Mouse (Mus musculus): Measurements from ENCODE around the gene Klhl10. TPM values are rescaled to one million over a fixed set of nuclear protein-coding genes. Genes with fewer than 3 reads are reported as not detected.

Klhl10 gene
- polyA plus RNA-seq, 1 experiment from 2014 or later, result 0.51 TPM

- H3K36me3 ChIP-seq (replicated peaks), result peaks cover 42% of the 10 kb centered on the region
- H3K27me3 ChIP-seq, result no peaks in the 10 kb centered on the region
- ATAC-seq (ENCODE audit: low FRiP score), result no peak
- no peak overlapping the region for H3K9ac ChIP-seq
- no peaks in the 10 kb centered on the region for H3K9me3 ChIP-seq
- 65% methylated on average over 9 of the region's 9 CpGs for WGBS
- H3K4me2 ChIP-seq, result no peak overlapping the region
- H3K4me1 ChIP-seq, result peaks cover 13% of the 10 kb centered on the region
- H3K27ac ChIP-seq, result no peak overlapping the region
- H3K4me3 ChIP-seq (replicated peaks), result no peak overlapping the region
Measured at GRCm38 (mm10) chr11:100435678-100436246, 6.0 kb upstream of the Klhl10 start.

- Histone ChIP-seq H3K36me3 (replicated peaks) (peaks cover 32% of the 10 kb centered on the region), H3K4me3 (replicated peaks) (no peak overlapping the region), H3K9me3 (no peaks in the 10 kb centered on the region), H3K4me1 (peaks cover 19% of the 10 kb centered on the region), H3K27ac (no peak overlapping the region), H3K9ac (no peak overlapping the region), H3K4me2 (no peak overlapping the region), H3K27me3 (no peaks in the 10 kb centered on the region)
- WGBS, result 90% methylated on average over 1 of the region's 1 CpGs
- no peak for ATAC-seq (ENCODE audit: low FRiP score)
Measured at GRCm38 (mm10) chr11:100437901-100438300, 3.8 kb upstream of the Klhl10 start.

GRCm38 (mm10) chr11:100440691-100441522 is 810 bp upstream of the Klhl10 start:
- Histone ChIP-seq H3K4me3 (replicated peaks) (peak overlapping the region; percentile 81), H3K27me3 (no peaks in the 10 kb centered on the region), H3K36me3 (replicated peaks) (peaks cover 16% of the 10 kb centered on the region), H3K4me1 (peaks cover 17% of the 10 kb centered on the region), H3K27ac (peak overlapping the region; percentile 60), H3K4me2 (peak overlapping the region; percentile 82), H3K9ac (peak overlapping the region; percentile 88), H3K9me3 (no peaks in the 10 kb centered on the region)
- 1% methylated on average over 47 of the region's 52 CpGs for WGBS
- ATAC-seq (ENCODE audit: low FRiP score), result peak; percentile 97

- WGBS, result 89% methylated on average over 6 of the region's 6 CpGs
Measured at GRCm38 (mm10) chr11:100442625-100443024, 908 bp downstream of the Klhl10 start.

GRCm38 (mm10) chr11:100457247-100457646 is 15.5 kb downstream of the Klhl10 start:
- H3K9ac ChIP-seq, result no peak overlapping the region
- H3K9me3 ChIP-seq, result no peaks in the 10 kb centered on the region
- no peaks in the 10 kb centered on the region for H3K4me1 ChIP-seq
- H3K4me3 ChIP-seq (replicated peaks), result no peak overlapping the region
- WGBS, result 79% methylated on average over 4 of the region's 4 CpGs
- H3K36me3 ChIP-seq (replicated peaks), result peaks cover 35% of the 10 kb centered on the region
- no peak overlapping the region for H3K4me2 ChIP-seq
- ATAC-seq (ENCODE audit: low FRiP score), result no peak
- no peak overlapping the region for H3K27ac ChIP-seq
- H3K27me3 ChIP-seq, result no peaks in the 10 kb centered on the region

More at GRCm38 (mm10) chr11:100442625-100443024, 908 bp downstream of the Klhl10 start:
- Histone ChIP-seq H3K4me3 (replicated peaks) (no peak overlapping the region), H3K9me3 (no peaks in the 10 kb centered on the region), H3K27me3 (no peaks in the 10 kb centered on the region), H3K4me2 (no peak overlapping the region), H3K9ac (no peak overlapping the region), H3K4me1 (peaks cover 16% of the 10 kb centered on the region), H3K36me3 (replicated peaks) (peaks cover 7% of the 10 kb centered on the region), H3K27ac (no peak overlapping the region)
- no peak for ATAC-seq (ENCODE audit: low FRiP score)

GRCm38 (mm10) chr11:100457711-100458110 is 16.0 kb downstream of the Klhl10 start:
- H3K27ac ChIP-seq, result no peak overlapping the region
- H3K9me3 ChIP-seq, result no peaks in the 10 kb centered on the region
- H3K4me3 ChIP-seq (replicated peaks), result no peak overlapping the region
- H3K4me2 ChIP-seq, result no peak overlapping the region
- H3K27me3 ChIP-seq, result no peaks in the 10 kb centered on the region
- peaks cover 38% of the 10 kb centered on the region for H3K36me3 ChIP-seq (replicated peaks)
- no peak for ATAC-seq (ENCODE audit: low FRiP score)
- no peak overlapping the region for H3K9ac ChIP-seq
- 93% methylated on average over 5 of the region's 5 CpGs for WGBS
- no peaks in the 10 kb centered on the region for H3K4me1 ChIP-seq

- WGBS, result 94% methylated on average over 10 of the region's 10 CpGs
- no peaks in the 10 kb centered on the region for H3K9me3 ChIP-seq
- H3K27ac ChIP-seq, result no peak overlapping the region
- no peaks in the 10 kb centered on the region for H3K4me1 ChIP-seq
- no peak overlapping the region for H3K9ac ChIP-seq
- no peak overlapping the region for H3K4me3 ChIP-seq (replicated peaks)
- H3K36me3 ChIP-seq (replicated peaks), result peaks cover 35% of the 10 kb centered on the region
- no peak overlapping the region for H3K4me2 ChIP-seq
- no peaks in the 10 kb centered on the region for H3K27me3 ChIP-seq
- ATAC-seq (ENCODE audit: low FRiP score), result no peak
Measured at GRCm38 (mm10) chr11:100462699-100463098, 21.0 kb downstream of the Klhl10 start.

GRCm38 (mm10) chr11:100465229-100465792 is 23.6 kb downstream of the Klhl10 start:
- H3K9me3 ChIP-seq, result no peaks in the 10 kb centered on the region
- H3K4me2 ChIP-seq, result no peak overlapping the region
- H3K36me3 ChIP-seq (replicated peaks), result peaks cover 27% of the 10 kb centered on the region
- H3K4me3 ChIP-seq (replicated peaks), result no peak overlapping the region
- peaks cover 7% of the 10 kb centered on the region for H3K4me1 ChIP-seq
- no peak for ATAC-seq (ENCODE audit: low FRiP score)
- no peak overlapping the region for H3K27ac ChIP-seq
- no peaks in the 10 kb centered on the region for H3K27me3 ChIP-seq
- H3K9ac ChIP-seq, result no peak overlapping the region
- WGBS, result 94% methylated on average over 1 of the region's 1 CpGs

GRCm38 (mm10) chr11:100465833-100466232 is 24.1 kb downstream of the Klhl10 start:
- H3K36me3 ChIP-seq (replicated peaks), result peaks cover 23% of the 10 kb centered on the region
- no peak for ATAC-seq (ENCODE audit: low FRiP score)
- H3K4me2 ChIP-seq, result no peak overlapping the region
- no peaks in the 10 kb centered on the region for H3K27me3 ChIP-seq
- no peak overlapping the region for H3K4me3 ChIP-seq (replicated peaks)
- H3K27ac ChIP-seq, result no peak overlapping the region
- H3K9ac ChIP-seq, result no peak overlapping the region
- no peaks in the 10 kb centered on the region for H3K9me3 ChIP-seq
- H3K4me1 ChIP-seq, result peaks cover 13% of the 10 kb centered on the region
- 84% methylated on average over 1 of the region's 1 CpGs for WGBS

GRCm38 (mm10) chr11:100471352-100472196 is 29.9 kb downstream of the Klhl10 start:
- H3K27ac ChIP-seq, result peak overlapping the region; percentile 89
- H3K36me3 ChIP-seq (replicated peaks), result peaks cover 12% of the 10 kb centered on the region
- no peaks in the 10 kb centered on the region for H3K27me3 ChIP-seq
- ATAC-seq (ENCODE audit: low FRiP score), result peak; percentile 10; the same call in 1 of the 2 replicates
- H3K4me2 ChIP-seq, result peak overlapping the region; percentile 87
- H3K9me3 ChIP-seq, result no peaks in the 10 kb centered on the region
- H3K9ac ChIP-seq, result peak overlapping the region; percentile 92
- WGBS, result 5% methylated on average over 30 of the region's 30 CpGs
- H3K4me1 ChIP-seq, result peaks cover 19% of the 10 kb centered on the region
- peak overlapping the region; percentile 92 for H3K4me3 ChIP-seq (replicated peaks)

- Histone ChIP-seq H3K27ac (peak within 1 kb of the TSS; percentile 89), H3K27me3 (no peaks in the 10 kb centered on the region), H3K9ac (peak within 1 kb of the TSS; percentile 92), H3K36me3 (replicated peaks) (peaks cover 20% of the 10 kb centered on the region), H3K4me2 (peak within 1 kb of the TSS; percentile 87), H3K4me3 (replicated peaks) (peak within 1 kb of the TSS; percentile 92), H3K4me1 (peaks cover 19% of the 10 kb centered on the region), H3K9me3 (no peaks in the 10 kb centered on the region)
- ATAC-seq (ENCODE audit: low FRiP score), result peak; percentile 94
- under 1% methylated on average over 83 of the region's 83 CpGs for WGBS
Measured at GRCm38 (mm10) chr11:100472197-100472934, 30.6 kb downstream of the Klhl10 start, which contains the start of gene Klhl11. Gene Klhl11, minus strand, starts transcription at chr11:100472741.
